Mouse (Mus musculus) spleen, postnatal 10 days (tissue): Measurements from ENCODE around the gene Gm20896.
"Not testable (repeated sequence)": the region's sequence is repeated elsewhere in the genome, so short reads cannot be mapped to it uniquely, and the experiment has no call there.

Source experiments
- DNase-seq, 2 experiments: peaks; one replicate each; pipeline ENCODE4 v3.0.0; 2021 to 2022; ENCODE audit warnings: low spot score in 2 of 2

Gene Gm20896

GRCm38 (mm10) chrY:35921426-35921825 lies at the start of gene Gm20896:
Gene Gm20896 (minus strand): TSS chrY:35921526.
- not testable (repeated sequence) for DNase-seq
